Mouse (Mus musculus) large intestine, adult 2 months (tissue): ENCODE results near the gene Prr12. TPM values are rescaled to one million over a fixed set of nuclear protein-coding genes. Genes with fewer than 3 reads are reported as not detected.

Source experiments
- DNase-seq: peaks from one replicate; pipeline ENCODE4 v3.0.0-alpha.2; 2012; ENCODE audit warnings: low read depth, low spot score
- WGBS: fragments of 180-500 bp; shearing (Covaris S2); methylation state at CpG from one replicate; pipeline ENCODE4 v1.1.7; 2018; 5-methylcytosine and 5-hydroxymethylcytosine counted together
- polyA plus RNA-seq: library from polyadenylated mRNA; depleted of rRNA; stranded (reverse); fragments of >200 nt; gene quantifications from 2 replicates; pipeline ENCODE4 v1.2.3, GENCODE M21; 2012

Gene Prr12
- polyA plus RNA-seq, 1 experiment: 5.4 TPM

DNA sequence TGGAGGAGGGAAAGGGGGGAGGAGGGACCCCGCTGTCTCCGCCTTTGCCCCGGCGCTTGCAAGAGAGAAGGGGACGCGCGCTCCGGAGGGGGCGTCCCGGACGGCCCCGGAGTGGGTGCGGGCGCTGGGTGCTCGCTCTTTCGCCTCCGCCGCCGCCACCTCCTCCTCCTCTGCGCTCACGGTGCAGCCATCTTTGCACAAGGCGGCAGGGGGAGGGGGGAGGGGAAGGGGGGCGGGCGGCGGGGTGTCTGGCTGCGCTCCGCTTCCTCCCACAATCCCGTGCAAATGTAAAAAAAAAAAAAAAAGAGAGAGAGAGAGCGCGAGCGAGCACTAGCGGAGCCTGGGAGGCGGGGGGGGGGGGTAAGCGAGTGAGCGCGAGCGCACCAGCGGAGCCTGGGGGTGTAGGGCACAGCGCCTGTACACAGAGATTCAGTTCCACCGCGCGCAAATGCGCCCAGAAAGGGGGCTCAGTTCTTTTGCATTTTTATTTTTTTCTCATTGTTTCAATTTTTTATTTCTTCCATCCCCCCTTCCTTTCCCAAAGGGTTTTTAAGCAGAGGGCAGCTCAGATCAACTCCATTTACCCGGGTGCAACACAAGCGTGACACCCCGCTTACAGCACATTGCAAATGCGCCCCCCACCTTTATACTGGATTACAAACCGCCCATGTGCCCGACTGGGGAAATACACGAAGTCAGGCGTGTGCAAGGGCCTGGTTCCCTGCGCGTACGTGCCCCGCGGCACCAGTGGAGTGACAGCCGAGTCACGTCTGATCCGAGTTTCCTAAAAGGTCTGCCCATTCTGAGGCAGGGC lies 643 bp upstream of the Prr12 start:
- WGBS: under 1% methylated on average over 44 of the region's 59 CpGs
- no peak for DNase-seq

DNA sequence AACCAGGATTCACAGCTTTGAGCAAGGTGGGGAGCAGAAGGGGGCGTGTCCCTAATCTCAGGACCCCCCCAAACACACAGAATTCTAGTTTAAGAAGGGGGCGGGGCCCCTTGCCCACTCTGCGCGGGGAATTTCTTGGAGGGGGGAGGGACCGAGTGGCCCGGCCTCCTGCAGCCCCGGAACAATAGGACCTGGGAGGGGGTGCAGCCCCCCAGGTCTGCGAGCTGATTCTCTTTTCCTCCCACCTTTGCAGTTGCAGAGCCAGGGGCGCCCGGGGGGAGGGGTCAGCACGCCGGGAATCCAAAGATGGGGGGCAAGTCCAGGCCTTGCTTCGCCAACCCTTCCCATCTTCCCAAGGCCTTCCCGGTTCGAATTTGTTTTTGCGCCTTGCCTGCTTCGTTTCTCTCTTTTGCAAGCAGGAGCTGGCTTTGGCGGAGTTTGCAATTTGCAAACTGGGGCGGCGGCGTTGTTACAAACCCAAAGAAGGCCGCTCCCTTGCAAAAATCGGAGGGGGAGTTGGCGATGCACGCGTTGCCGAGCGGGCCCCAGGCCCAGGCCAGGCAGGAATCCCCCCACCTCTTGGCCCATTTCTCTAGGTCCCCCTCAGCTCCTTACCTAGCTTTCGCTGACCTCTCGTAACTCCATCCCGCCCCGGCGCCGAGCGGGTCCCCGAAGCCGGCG lies 360 bp downstream of the Prr12 start:
- no peak for DNase-seq
- under 1% methylated on average over 38 of the region's 38 CpGs for WGBS

GRCm38 (mm10) chr7:45051601-45051974 lies 1.1 kb downstream of the Prr12 start:
- 9% methylated on average over 13 of the region's 13 CpGs for WGBS
- DNase-seq: no peak

GRCm38 (mm10) chr7:45050945-45051600 lies 1.6 kb downstream of the Prr12 start:
- no peak for DNase-seq
- 33% methylated on average over 16 of the region's 16 CpGs for WGBS

DNA sequence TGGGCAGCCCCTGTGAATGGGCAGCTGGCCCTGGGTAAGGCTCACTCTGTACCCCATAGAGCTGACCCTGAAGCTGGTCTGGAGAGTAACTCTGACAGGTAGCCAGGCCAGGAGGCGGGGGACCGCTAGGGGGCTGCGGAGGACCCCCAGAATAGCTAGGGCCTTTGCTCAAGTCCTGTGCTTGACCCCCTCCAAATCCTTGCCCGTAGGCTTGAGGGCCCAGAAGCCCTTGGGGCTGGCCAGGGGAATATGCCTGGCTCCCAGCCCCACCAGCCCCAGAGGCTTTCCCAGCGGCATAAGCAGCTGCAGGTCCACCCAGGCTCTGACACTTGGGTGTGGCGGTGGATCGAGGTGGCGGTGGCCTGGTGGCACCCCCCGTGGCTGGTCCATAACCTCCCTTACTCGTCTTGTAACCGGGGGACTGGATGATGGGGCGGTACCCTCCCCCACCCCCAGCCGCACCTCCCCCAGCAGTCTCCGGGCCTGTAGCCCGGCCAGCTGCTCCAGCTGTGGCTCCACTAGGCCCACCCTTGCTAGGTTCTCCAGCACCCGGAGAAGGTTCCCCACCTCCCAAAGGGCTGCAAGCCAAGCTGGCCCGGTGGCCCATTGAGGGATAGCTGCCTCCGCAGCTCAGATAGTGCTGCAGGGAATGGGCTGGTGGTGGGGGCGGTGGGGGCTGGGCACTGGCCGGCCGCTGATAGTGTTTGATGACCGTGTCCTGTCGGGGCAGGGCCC lies 3.6 kb downstream of the Prr12 start:
- WGBS: 87% methylated on average over 23 of the region's 23 CpGs
- DNase-seq: no peak

DNA sequence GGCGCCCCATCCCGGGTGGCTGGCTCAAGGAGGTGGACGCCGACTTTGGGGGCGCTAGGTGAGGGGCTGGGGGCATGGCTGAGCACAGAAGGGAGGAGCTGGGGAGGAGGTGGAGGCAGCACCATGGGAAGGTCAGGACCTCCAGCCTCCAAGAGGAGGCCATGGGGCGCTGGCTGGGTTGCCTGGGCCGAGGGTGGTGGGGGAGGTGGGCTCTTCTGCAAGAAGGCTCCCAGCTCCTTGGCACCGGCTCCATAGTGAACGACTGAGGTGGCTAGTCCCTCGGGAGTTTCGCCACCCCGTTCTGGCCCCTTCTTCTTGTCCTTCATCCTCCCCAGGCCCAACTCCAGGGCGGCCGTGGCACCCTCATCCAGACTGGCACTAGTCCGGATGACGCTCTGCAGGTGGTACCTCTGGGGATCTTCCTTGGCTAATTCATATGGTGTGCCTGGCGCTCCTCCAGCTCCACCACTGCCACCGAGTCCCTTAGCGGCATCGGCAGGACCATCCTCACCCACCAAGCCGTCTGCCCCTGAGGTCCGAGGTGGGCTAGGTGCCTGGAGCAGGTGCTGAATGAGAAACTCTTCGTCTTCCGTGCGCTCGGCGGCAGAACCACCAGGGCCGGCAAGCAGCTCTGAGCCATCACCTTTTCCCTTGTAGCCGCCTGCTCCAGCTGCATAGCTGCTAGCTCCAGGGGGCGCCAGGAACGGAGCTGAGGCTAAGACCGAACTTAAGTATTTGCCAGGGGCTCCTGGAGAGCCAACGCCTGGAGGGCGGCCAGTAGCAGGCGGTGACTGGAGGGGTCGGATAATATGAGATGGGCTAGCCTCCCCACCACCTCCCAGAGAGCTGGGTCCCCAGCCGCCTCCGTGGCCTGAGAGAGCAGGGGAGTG lies 4.4 kb downstream of the Prr12 start:
- DNase-seq: no peak
- 92% methylated on average over 38 of the region's 38 CpGs for WGBS

- no peak for DNase-seq
- 96% methylated on average over 14 of the region's 14 CpGs for WGBS
These were observed 5.2 kb downstream of the Prr12 start for GRCm38 (mm10) chr7:45047491-45047890.

DNA sequence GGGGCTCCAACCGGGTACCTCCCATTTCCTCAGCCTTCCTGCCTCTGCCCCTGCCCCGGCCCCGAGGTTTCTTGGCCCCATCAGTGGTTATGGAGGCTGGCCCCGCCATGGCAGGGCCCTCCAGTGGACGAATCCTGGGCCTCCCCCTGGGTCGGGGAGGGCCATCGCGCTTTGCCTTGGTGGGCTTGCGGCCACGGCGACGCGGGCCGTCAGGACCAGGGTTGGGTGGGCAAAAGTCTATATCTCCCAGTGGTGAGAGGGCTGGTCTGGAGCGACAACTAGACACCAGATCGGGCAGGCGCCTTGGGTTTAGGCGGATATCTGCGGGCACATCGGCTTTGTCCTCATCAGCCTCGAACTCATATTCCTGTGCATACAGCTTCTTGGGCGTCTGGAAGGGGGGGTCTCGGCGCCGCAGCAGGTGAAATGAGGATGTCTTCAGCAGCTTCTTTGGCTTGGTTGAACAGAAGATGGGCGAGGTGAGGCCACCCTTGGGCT lies 5.8 kb downstream of the Prr12 start:
- 92% methylated on average over 26 of the region's 26 CpGs for WGBS
- DNase-seq: no peak

GRCm38 (mm10) chr7:45045741-45046140 lies 6.9 kb downstream of the Prr12 start:
- no peak for DNase-seq
- WGBS: 94% methylated on average over 22 of the region's 22 CpGs

GRCm38 (mm10) chr7:45043307-45043706 lies 9.4 kb downstream of the Prr12 start:
- 97% methylated on average over 14 of the region's 14 CpGs for WGBS
- no peak for DNase-seq

DNA sequence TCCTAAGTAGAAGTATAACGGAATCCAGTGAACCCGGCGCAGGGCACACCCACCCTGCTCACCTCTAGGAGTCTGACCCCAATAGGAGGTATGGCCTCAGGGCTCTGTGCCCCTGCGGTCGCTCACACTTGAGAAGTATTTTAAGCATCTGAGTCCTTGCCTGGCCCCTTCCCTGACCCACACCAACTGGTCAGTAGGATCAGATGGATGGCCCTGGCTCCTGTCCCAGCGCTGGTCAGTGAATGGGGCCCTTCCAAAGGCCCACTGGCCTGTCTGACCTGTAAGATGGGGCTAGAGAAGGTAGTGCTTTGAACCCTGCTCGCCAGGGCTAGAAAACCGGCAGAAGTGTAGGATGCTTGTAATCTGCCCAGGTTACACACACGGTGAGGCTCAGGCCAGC lies 11.8 kb downstream of the Prr12 start:
- WGBS: 92% methylated on average over 9 of the region's 9 CpGs
- DNase-seq: no peak

- DNase-seq: no peak
- WGBS: 95% methylated on average over 9 of the region's 9 CpGs
These were observed 14.3 kb downstream of the Prr12 start for GRCm38 (mm10) chr7:45038411-45038810.

DNA sequence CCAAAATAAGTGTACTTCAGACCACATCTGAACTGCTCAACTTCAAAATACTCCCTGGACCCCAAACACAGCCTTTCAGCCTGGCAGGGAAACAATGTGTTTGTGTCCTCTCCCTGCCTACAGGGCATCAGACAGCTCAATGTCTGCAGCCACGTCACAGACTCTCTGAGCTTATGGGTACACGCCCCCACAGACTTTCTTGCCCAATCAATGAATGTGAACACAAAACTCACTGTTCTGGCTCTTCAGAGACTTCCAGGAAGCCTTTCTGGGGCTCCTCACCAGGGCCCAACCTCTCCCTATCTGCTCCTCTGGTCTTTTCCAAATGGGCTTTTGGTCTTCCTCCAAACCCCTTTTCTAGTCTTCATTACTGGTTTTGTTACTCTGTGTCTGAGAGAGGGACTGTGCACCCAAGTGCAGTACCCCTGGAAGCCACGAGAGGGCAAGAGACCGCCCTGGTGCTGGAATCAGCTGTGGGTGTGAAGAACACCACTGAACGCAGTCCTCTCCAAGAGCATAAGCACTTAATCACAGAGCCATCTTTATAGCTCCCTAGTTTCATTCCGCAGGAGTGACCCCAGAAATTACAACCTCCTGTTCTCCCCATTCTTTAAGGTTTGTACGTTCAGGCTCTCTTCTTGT lies 14.8 kb downstream of the Prr12 start:
- WGBS: 53% methylated on average over 7 of the region's 7 CpGs
- no peak for DNase-seq

DNA sequence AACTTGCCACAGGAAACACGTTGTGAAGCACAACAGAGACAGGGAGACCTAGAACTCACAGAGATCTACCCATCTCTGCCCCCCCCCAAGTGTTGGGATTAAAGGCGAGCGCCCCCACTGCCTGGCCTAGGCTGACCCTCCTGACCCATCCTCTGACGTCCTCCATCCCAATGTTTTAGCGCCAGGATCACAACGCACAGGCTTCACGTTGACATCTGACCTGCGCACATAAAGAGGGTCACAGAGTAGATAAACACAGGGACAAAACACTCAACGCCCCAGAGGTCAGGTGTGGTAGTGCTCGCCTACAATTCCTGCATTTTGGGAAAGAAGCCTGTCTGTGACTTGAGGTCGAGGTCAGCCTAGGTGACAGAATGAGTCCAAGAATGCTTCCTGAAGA lies 16.0 kb downstream of the Prr12 start:
- WGBS: 80% methylated on average over 11 of the region's 11 CpGs
- DNase-seq: no peak

DNA sequence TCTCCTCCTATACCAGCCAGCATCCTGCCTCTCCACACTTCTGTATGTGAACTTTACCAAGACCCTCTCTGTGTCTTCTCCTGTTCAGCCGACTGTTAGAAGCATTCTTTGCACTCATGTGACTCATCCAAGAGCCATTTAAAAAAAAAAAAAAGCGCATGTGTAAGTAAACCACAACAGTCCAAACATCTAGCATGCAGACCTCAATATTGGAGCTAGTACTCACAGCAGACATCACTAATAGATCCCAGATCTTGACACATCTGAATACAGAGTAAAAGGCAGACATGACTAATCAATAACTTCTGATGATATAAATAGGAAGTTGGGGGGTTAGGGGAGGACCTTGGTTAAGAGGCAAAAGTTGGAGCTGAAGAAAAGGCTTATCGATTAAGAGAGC lies 17.1 kb downstream of the Prr12 start:
- DNase-seq: no peak
- WGBS: 68% methylated on average over 3 of the region's 3 CpGs

DNA sequence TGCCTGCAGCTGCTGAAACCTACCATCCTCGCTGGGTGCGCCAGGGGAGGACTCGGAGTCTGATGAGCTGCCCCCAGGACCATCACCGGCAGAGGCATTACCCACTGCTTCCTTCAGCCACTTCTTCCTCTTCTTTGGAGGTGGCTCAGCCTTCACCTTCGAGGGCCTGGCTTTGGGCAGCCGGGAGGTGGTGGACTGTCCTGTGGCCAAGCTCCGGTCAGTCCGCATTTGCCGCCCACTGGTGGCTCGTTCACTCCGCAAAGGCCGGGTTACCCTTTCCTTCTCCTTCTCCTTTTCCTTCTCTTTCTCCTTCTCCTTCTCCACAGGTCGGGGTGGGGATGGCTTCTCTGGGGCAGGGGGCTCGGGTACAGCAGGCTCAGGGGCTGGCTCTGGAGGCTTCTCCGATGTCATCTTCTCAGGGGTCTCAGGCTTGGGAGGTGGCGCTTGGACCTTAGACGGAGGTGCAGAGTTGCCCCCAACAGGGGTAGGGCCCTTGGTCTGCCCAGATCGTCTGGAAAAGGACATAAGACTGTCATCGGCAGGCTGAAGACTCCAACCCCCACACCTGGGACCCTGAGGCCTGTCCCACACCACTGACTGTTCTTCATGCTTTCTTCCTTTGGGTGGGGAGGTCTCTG lies 18.8 kb downstream of the Prr12 start:
- DNase-seq: no peak
- WGBS: 93% methylated on average over 19 of the region's 19 CpGs

DNA sequence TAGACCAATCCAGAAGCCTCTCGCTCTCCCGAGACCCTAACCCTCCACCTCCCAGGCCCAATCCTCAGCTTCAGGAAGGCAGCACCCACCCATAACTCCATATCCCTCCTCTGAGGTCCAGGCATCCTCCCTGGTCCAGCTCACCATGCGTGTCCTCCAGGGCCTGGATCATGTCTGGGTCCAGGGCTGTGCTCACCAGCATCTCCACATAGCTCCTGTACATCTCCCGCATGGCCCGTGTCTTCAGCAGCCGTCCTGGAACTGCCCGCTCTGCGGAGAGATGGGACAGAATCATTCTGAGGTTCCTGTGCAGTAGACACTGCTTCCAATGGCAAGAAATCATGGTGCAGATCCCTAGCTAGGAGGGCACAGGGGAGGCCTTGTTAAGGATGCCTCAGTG lies 21.8 kb downstream of the Prr12 start:
- DNase-seq: no peak
- WGBS: 95% methylated on average over 8 of the region's 8 CpGs

DNA sequence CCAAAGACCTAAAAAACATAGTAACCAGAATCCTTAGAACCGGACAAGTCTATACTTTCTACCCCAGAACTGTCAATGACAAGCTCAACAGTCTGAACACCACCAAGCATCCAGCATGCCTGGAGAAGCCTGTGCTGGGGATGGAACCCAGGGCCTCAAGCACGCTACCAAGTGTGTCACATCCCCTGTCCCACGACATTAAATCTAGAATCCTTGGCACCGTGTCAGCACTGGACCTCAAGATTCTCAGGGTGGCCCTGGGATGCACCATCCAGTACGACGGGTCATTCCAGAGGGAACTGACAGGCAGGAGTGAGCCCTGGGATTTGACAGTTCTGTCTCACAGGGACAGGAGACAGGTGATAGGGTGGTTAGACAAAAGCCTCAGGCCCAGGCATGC lies 22.7 kb downstream of the Prr12 start:
- WGBS: 90% methylated on average over 6 of the region's 6 CpGs
- DNase-seq: no peak
